Mouse (Mus musculus): ENCODE measurements around the gene Dhx8. TPM values are rescaled to one million over a fixed set of nuclear protein-coding genes. Genes with fewer than 3 reads are reported as not detected.

Gene Dhx8
- polyA plus RNA-seq, 1 experiment from 2014 or later, result 24.3 TPM

GRCm38 (mm10) chr11:101797355-101797754 is 64.6 kb downstream of the Dhx8 start:
- ATAC-seq (replicated peaks; ENCODE audit: insufficient number of reproducible peaks, low FRiP score, low TSS enrichment), result no peak
- WGBS (ENCODE audit: insufficient replicate concordance), result 79% methylated on average over 2 of the region's 2 CpGs

GRCm38 (mm10) chr11:101798083-101798482 is 65.4 kb downstream of the Dhx8 start:
- H3K4me3 ChIP-seq (ENCODE audit: low read depth, low read length), result no peak overlapping the region
- H3K9ac ChIP-seq (ENCODE audit: low read depth, low read length), result no peak overlapping the region
- no peaks in the 10 kb centered on the region for H3K27me3 ChIP-seq (ENCODE audit: control insufficient read depth, insufficient read depth, low read length)
- ATAC-seq (replicated peaks; ENCODE audit: insufficient number of reproducible peaks, low FRiP score, low TSS enrichment), result no peak
- WGBS (ENCODE audit: insufficient replicate concordance), result 38% methylated on average over 8 of the region's 8 CpGs
- H3K36me3 ChIP-seq (ENCODE audit: control insufficient read depth, insufficient read depth, low read length), result no peaks in the 10 kb centered on the region
- no peaks in the 10 kb centered on the region for H3K9me3 ChIP-seq (replicated peaks; ENCODE audit: control insufficient read depth, low read length)
- H3K27ac ChIP-seq (ENCODE audit: low read depth, low read length), result no peak overlapping the region
- no peak overlapping the region for H3K4me2 ChIP-seq
- 0 out of 2 replicates have a peak, but pooled peaks cover 3% of the 10 kb centered on the region for H3K4me1 ChIP-seq (ENCODE audit: control insufficient read depth, insufficient read depth, low read length)

More at GRCm38 (mm10) chr11:101797355-101797754, 64.6 kb downstream of the Dhx8 start:
- no peaks in the 10 kb centered on the region for H3K27me3 ChIP-seq (ENCODE audit: control insufficient read depth, insufficient read depth, low read length)
- H3K9ac ChIP-seq (ENCODE audit: low read depth, low read length), result no peak overlapping the region
- H3K4me2 ChIP-seq, result no peak overlapping the region
- 0 out of 2 replicates have a peak, but pooled peaks cover 3% of the 10 kb centered on the region for H3K4me1 ChIP-seq (ENCODE audit: control insufficient read depth, insufficient read depth, low read length)
- no peaks in the 10 kb centered on the region for H3K36me3 ChIP-seq (ENCODE audit: control insufficient read depth, insufficient read depth, low read length)
- no peaks in the 10 kb centered on the region for H3K9me3 ChIP-seq (replicated peaks; ENCODE audit: control insufficient read depth, low read length)
- H3K4me3 ChIP-seq (ENCODE audit: low read depth, low read length), result no peak overlapping the region
- no peak overlapping the region for H3K27ac ChIP-seq (ENCODE audit: low read depth, low read length)

GRCm38 (mm10) chr11:101801386-101801785 is 68.7 kb downstream of the Dhx8 start:
- H3K4me1 ChIP-seq (ENCODE audit: control insufficient read depth, insufficient read depth, low read length), result 0 out of 2 replicates have a peak, but pooled peaks cover 3% of the 10 kb centered on the region
- H3K27ac ChIP-seq (ENCODE audit: low read depth, low read length), result no peak overlapping the region
- no peaks in the 10 kb centered on the region for H3K27me3 ChIP-seq (ENCODE audit: control insufficient read depth, insufficient read depth, low read length)
- H3K9ac ChIP-seq (ENCODE audit: low read depth, low read length), result no peak overlapping the region
- H3K36me3 ChIP-seq (ENCODE audit: control insufficient read depth, insufficient read depth, low read length), result no peaks in the 10 kb centered on the region
- WGBS (ENCODE audit: insufficient replicate concordance), result 3% methylated on average over 5 of the region's 5 CpGs
- no peaks in the 10 kb centered on the region for H3K9me3 ChIP-seq (replicated peaks; ENCODE audit: control insufficient read depth, low read length)
- H3K4me2 ChIP-seq, result no peak overlapping the region
- ATAC-seq (replicated peaks; ENCODE audit: insufficient number of reproducible peaks, low FRiP score, low TSS enrichment), result no peak
- no peak overlapping the region for H3K4me3 ChIP-seq (ENCODE audit: low read depth, low read length)

GRCm38 (mm10) chr11:101805113-101805704 is 72.5 kb downstream of the Dhx8 start:
- WGBS (ENCODE audit: insufficient replicate concordance), result 83% methylated on average over 8 of the region's 8 CpGs
- H3K27ac ChIP-seq (ENCODE audit: low read depth, low read length), result no peak overlapping the region

GRCm38 (mm10) chr11:101806741-101807140 is 74.0 kb downstream of the Dhx8 start:
- Histone ChIP-seq H3K4me1 (ENCODE audit: control insufficient read depth, insufficient read depth, low read length) (0 out of 2 replicates have a peak, but pooled peaks cover 3% of the 10 kb centered on the region), H3K27ac (ENCODE audit: low read depth, low read length) (no peak overlapping the region), H3K9me3 (replicated peaks; ENCODE audit: control insufficient read depth, low read length) (no peaks in the 10 kb centered on the region; the same call in 1 of the 2 replicates), H3K36me3 (ENCODE audit: control insufficient read depth, insufficient read depth, low read length) (no peaks in the 10 kb centered on the region), H3K9ac (ENCODE audit: low read depth, low read length) (no peak overlapping the region), H3K4me3 (ENCODE audit: low read depth, low read length) (no peak overlapping the region), H3K4me2 (peak overlapping the region; percentile 2; the same call in 1 of the 2 replicates), H3K27me3 (ENCODE audit: control insufficient read depth, insufficient read depth, low read length) (0 out of 2 replicates have a peak, but pooled peaks cover 4% of the 10 kb centered on the region)
- ATAC-seq (replicated peaks; ENCODE audit: insufficient number of reproducible peaks, low FRiP score, low TSS enrichment), result no peak
- 53% methylated on average over 12 of the region's 12 CpGs for WGBS (ENCODE audit: insufficient replicate concordance)

More at GRCm38 (mm10) chr11:101805113-101805704, 72.5 kb downstream of the Dhx8 start:
- Histone ChIP-seq H3K4me2 (no peak overlapping the region), H3K27me3 (ENCODE audit: control insufficient read depth, insufficient read depth, low read length) (no peaks in the 10 kb centered on the region), H3K36me3 (ENCODE audit: control insufficient read depth, insufficient read depth, low read length) (no peaks in the 10 kb centered on the region), H3K9me3 (replicated peaks; ENCODE audit: control insufficient read depth, low read length) (no peaks in the 10 kb centered on the region), H3K9ac (ENCODE audit: low read depth, low read length) (no peak overlapping the region), H3K4me3 (ENCODE audit: low read depth, low read length) (no peak overlapping the region), H3K4me1 (ENCODE audit: control insufficient read depth, insufficient read depth, low read length) (0 out of 2 replicates have a peak, but pooled peaks cover 3% of the 10 kb centered on the region)
- ATAC-seq (replicated peaks; ENCODE audit: insufficient number of reproducible peaks, low FRiP score, low TSS enrichment), result no peak

GRCm38 (mm10) chr11:101807266-101807665 is 74.5 kb downstream of the Dhx8 start:
- no peaks in the 10 kb centered on the region; the same call in 1 of the 2 replicates for H3K9me3 ChIP-seq (replicated peaks; ENCODE audit: control insufficient read depth, low read length)
- H3K9ac ChIP-seq (ENCODE audit: low read depth, low read length), result no peak overlapping the region
- H3K4me3 ChIP-seq (ENCODE audit: low read depth, low read length), result no peak overlapping the region
- H3K27ac ChIP-seq (ENCODE audit: low read depth, low read length), result no peak overlapping the region
- H3K36me3 ChIP-seq (ENCODE audit: control insufficient read depth, insufficient read depth, low read length), result no peaks in the 10 kb centered on the region
- 0 out of 2 replicates have a peak, but pooled peaks cover 4% of the 10 kb centered on the region for H3K27me3 ChIP-seq (ENCODE audit: control insufficient read depth, insufficient read depth, low read length)
- no peak overlapping the region for H3K4me2 ChIP-seq
- H3K4me1 ChIP-seq (ENCODE audit: control insufficient read depth, insufficient read depth, low read length), result no peaks in the 10 kb centered on the region
- no peak for ATAC-seq (replicated peaks; ENCODE audit: insufficient number of reproducible peaks, low FRiP score, low TSS enrichment)
- 80% methylated on average over 10 of the region's 10 CpGs for WGBS (ENCODE audit: insufficient replicate concordance)

- ATAC-seq (replicated peaks; ENCODE audit: insufficient number of reproducible peaks, low FRiP score, low TSS enrichment), result no peak
- Histone ChIP-seq H3K36me3 (ENCODE audit: control insufficient read depth, insufficient read depth, low read length) (no peaks in the 10 kb centered on the region), H3K27me3 (ENCODE audit: control insufficient read depth, insufficient read depth, low read length) (0 out of 2 replicates have a peak, but pooled peaks cover 4% of the 10 kb centered on the region), H3K27ac (ENCODE audit: low read depth, low read length) (no peak overlapping the region), H3K4me3 (ENCODE audit: low read depth, low read length) (no peak overlapping the region), H3K9ac (ENCODE audit: low read depth, low read length) (no peak overlapping the region), H3K4me2 (no peak overlapping the region), H3K9me3 (replicated peaks; ENCODE audit: control insufficient read depth, low read length) (no peaks in the 10 kb centered on the region; the same call in 1 of the 2 replicates), H3K4me1 (ENCODE audit: control insufficient read depth, insufficient read depth, low read length) (peaks cover 2% of the 10 kb centered on the region; the same call in 1 of the 2 replicates)
- WGBS (ENCODE audit: insufficient replicate concordance), result 51% methylated on average over 15 of the region's 15 CpGs
These were observed 76.5 kb downstream of the Dhx8 start for GRCm38 (mm10) chr11:101809060-101809828.

GRCm38 (mm10) chr11:101813259-101813658 is 80.5 kb downstream of the Dhx8 start:
- no peaks in the 10 kb centered on the region for H3K36me3 ChIP-seq (ENCODE audit: control insufficient read depth, insufficient read depth, low read length)
- no peaks in the 10 kb centered on the region; the same call in 1 of the 2 replicates for H3K9me3 ChIP-seq (replicated peaks; ENCODE audit: control insufficient read depth, low read length)
- 2% methylated on average over 7 of the region's 7 CpGs for WGBS (ENCODE audit: insufficient replicate concordance)
- no peak overlapping the region for H3K9ac ChIP-seq (ENCODE audit: low read depth, low read length)
- no peak overlapping the region for H3K4me3 ChIP-seq (ENCODE audit: low read depth, low read length)
- peaks cover 11% of the 10 kb centered on the region for H3K4me1 ChIP-seq (ENCODE audit: control insufficient read depth, insufficient read depth, low read length)
- H3K4me2 ChIP-seq, result no peak overlapping the region
- H3K27ac ChIP-seq (ENCODE audit: low read depth, low read length), result no peak overlapping the region
- 0 out of 2 replicates have a peak, but pooled peaks cover 4% of the 10 kb centered on the region for H3K27me3 ChIP-seq (ENCODE audit: control insufficient read depth, insufficient read depth, low read length)
- no peak for ATAC-seq (replicated peaks; ENCODE audit: insufficient number of reproducible peaks, low FRiP score, low TSS enrichment)

Data from heart, embryonic 11.5 days (tissue).